Mouse (Mus musculus) B cell, adult 67 days (primary cell): ENCODE results near the gene Otol1. TPM values are rescaled to one million over a fixed set of nuclear protein-coding genes. Genes with fewer than 3 reads are reported as not detected.

Experiments used
- total RNA-seq, 2 experiments: library from RNA; stranded (reverse); gene quantifications; 4 replicates each; pipeline ENCODE4 v1.2.4; 2023

Gene Otol1
- total RNA-seq, result not detected

GRCm38 (mm10) chr3:70007313-70007712 lies at the start of gene Otol1:
Gene Otol1 (plus strand): TSS chr3:70007613.

Other genes starting within 250 kb of the Otol1 start
- not detected for gene Sptssb, start 147.7 kb upstream of the Otol1 start, total RNA-seq